Mouse (Mus musculus): ENCODE results near the gene Kank2. TPM values are rescaled to one million over a fixed set of nuclear protein-coding genes. Genes with fewer than 3 reads are reported as not detected.
A peak's percentile ranks its signal among the peaks of the same experiment; 100 is the strongest.
"Not testable (repeated sequence)": the region's sequence is repeated elsewhere in the genome, so short reads cannot be mapped to it uniquely, and the experiment has no call there.

Kank2 gene
- total RNA-seq, 2 experiments from 2014 or later, result 11.5 to 16.6 TPM

- TF ChIP-seq CTCF (IDR thresholded peaks at IDR 0.05), result no peak
- no peak overlapping the region for H3K27ac ChIP-seq
- DNase-seq, result no peak
- intact Hi-C loops (cut with DNase I), result no loop called here
- no peak overlapping the region for H3K4me3 ChIP-seq
Observed at GRCm38 (mm10) chr9:21808561-21808960, 10.0 kb upstream of the Kank2 start.

- intact Hi-C loops (cut with DNase I), result no loop called here
- no peak for TF ChIP-seq CTCF (IDR thresholded peaks at IDR 0.05)
- DNase-seq, result no peak
Observed at GRCm38 (mm10) chr9:21806976-21807375, 8.4 kb upstream of the Kank2 start.

GRCm38 (mm10) chr9:21806363-21806762 lies 7.8 kb upstream of the Kank2 start:
- Histone ChIP-seq H3K4me3 (no peak overlapping the region), H3K27ac (no peak overlapping the region)
- DNase-seq, result no peak
- no peak for TF ChIP-seq CTCF (IDR thresholded peaks at IDR 0.05)
- intact Hi-C loops (cut with DNase I), result no loop called here

More at GRCm38 (mm10) chr9:21806976-21807375, 8.4 kb upstream of the Kank2 start:
- Histone ChIP-seq H3K27ac (no peak overlapping the region), H3K4me3 (no peak overlapping the region)

GRCm38 (mm10) chr9:21803986-21804644 lies 5.6 kb upstream of the Kank2 start:
- peak overlapping the region; percentile 57 for H3K4me3 ChIP-seq
- DNase-seq, result peak; percentile 92
- H3K27ac ChIP-seq, result peak overlapping the region; percentile 86
- peak; percentile 99 for TF ChIP-seq CTCF (IDR thresholded peaks at IDR 0.05)
- intact Hi-C loops (cut with DNase I), result loop anchor here (1.0 to 2.0 kb wide), 3 partner anchors 17 to 111 kb away; no protein-coding TSS in a partner anchor

- TF ChIP-seq CTCF (IDR thresholded peaks at IDR 0.05), result no peak
- DNase-seq, result no peak
- Histone ChIP-seq H3K4me3 (no peak overlapping the region), H3K27ac (no peak overlapping the region)
- intact Hi-C loops (cut with DNase I), result no loop called here
Observed at GRCm38 (mm10) chr9:21801591-21801990, 3.0 kb upstream of the Kank2 start.

- no peak for TF ChIP-seq CTCF (IDR thresholded peaks at IDR 0.05)
Observed at GRCm38 (mm10) chr9:21801121-21801520, 2.6 kb upstream of the Kank2 start.

GRCm38 (mm10) chr9:21799010-21799350 lies 436 bp upstream of the Kank2 start:
- H3K4me3 ChIP-seq, result peak overlapping the region; percentile 90
- H3K27ac ChIP-seq, result peak overlapping the region; percentile 96

More at GRCm38 (mm10) chr9:21801121-21801520, 2.6 kb upstream of the Kank2 start:
- intact Hi-C loops (cut with DNase I), result no loop called here
- H3K4me3 ChIP-seq, result no peak overlapping the region
- H3K27ac ChIP-seq, result no peak overlapping the region
- no peak for DNase-seq

GRCm38 (mm10) chr9:21797921-21798344 lies 611 bp downstream of the Kank2 start:
- Histone ChIP-seq H3K4me3 (peak overlapping the region; percentile 90), H3K27ac (peak overlapping the region; percentile 96)
- intact Hi-C loops (cut with DNase I), result no loop called here
- peak; percentile 89 for DNase-seq
- TF ChIP-seq CTCF (IDR thresholded peaks at IDR 0.05), result no peak

More at GRCm38 (mm10) chr9:21799010-21799350, 436 bp upstream of the Kank2 start:
- no peak for DNase-seq
- intact Hi-C loops (cut with DNase I), result no loop called here
- TF ChIP-seq CTCF (IDR thresholded peaks at IDR 0.05), result no peak

- intact Hi-C loops (cut with DNase I), result no loop called here
Observed at GRCm38 (mm10) chr9:21796919-21797318, 1.6 kb downstream of the Kank2 start.

GRCm38 (mm10) chr9:21796259-21796658 lies 2.3 kb downstream of the Kank2 start:
- Histone ChIP-seq H3K4me3 (peak overlapping the region; percentile 90), H3K27ac (peak overlapping the region; percentile 96)
- no peak for TF ChIP-seq CTCF (IDR thresholded peaks at IDR 0.05)
- DNase-seq, result peak; percentile 44
- intact Hi-C loops (cut with DNase I), result no loop called here

More at GRCm38 (mm10) chr9:21796919-21797318, 1.6 kb downstream of the Kank2 start:
- no peak for TF ChIP-seq CTCF (IDR thresholded peaks at IDR 0.05)
- H3K27ac ChIP-seq, result peak overlapping the region; percentile 96
- peak overlapping the region; percentile 90 for H3K4me3 ChIP-seq
- DNase-seq, result no peak

GRCm38 (mm10) chr9:21795579-21795978 lies 3.0 kb downstream of the Kank2 start:
- intact Hi-C loops (cut with DNase I), result no loop called here
- DNase-seq, result no peak
- Histone ChIP-seq H3K4me3 (peak overlapping the region; percentile 90), H3K27ac (peak overlapping the region; percentile 96)
- TF ChIP-seq CTCF (IDR thresholded peaks at IDR 0.05), result no peak

- intact Hi-C loops (cut with DNase I), result no loop called here
- peak; percentile 62 for DNase-seq
- TF ChIP-seq CTCF (IDR thresholded peaks at IDR 0.05), result no peak
- H3K4me3 ChIP-seq, result peak overlapping the region; percentile 90
- H3K27ac ChIP-seq, result peak overlapping the region; percentile 96
Observed at GRCm38 (mm10) chr9:21794925-21795324, 3.6 kb downstream of the Kank2 start.

- peak overlapping the region; percentile 42 for H3K4me3 ChIP-seq
- intact Hi-C loops (cut with DNase I), result no loop called here
- TF ChIP-seq CTCF (IDR thresholded peaks at IDR 0.05), result no peak
- no peak for DNase-seq
- peak overlapping the region; percentile 96 for H3K27ac ChIP-seq
Observed at GRCm38 (mm10) chr9:21794344-21794834, 4.2 kb downstream of the Kank2 start.

GRCm38 (mm10) chr9:21793507-21793906 lies 5.0 kb downstream of the Kank2 start:
- DNase-seq; H3K27ac ChIP-seq; intact Hi-C loops (cut with DNase I): not testable (repeated sequence)

More at GRCm38 (mm10) chr9:21793507-21793906, 5.0 kb downstream of the Kank2 start:
- H3K4me3 ChIP-seq, result not testable (repeated sequence)
